Mouse (Mus musculus): ENCODE data around the gene Ndc1. TPM values are rescaled to one million over a fixed set of nuclear protein-coding genes. Genes with fewer than 3 reads are reported as not detected.

Gene Ndc1
- polyA plus RNA-seq, 1 experiment from 2014 or later: 34.0 TPM

DNA sequence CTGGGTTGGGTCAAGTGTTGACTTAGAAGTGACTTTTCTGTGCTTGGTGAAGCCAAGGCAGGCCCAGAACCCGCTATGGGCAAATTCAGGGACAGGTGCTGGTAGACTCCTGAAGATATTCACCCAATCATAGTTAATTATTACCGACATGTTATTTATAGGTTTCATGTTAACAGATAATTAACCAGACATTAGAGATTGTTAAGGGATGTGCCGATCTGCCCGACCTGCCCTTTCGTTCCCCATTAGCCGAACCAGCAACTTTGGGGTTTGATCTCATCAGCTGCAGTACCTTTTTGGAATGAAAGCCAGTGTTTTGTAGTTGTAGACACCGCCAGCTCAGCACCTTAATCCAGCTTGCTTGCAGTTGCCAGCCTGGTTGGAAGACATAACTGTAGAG lies 68.9 kb downstream of the Ndc1 start:
- Histone ChIP-seq H3K9ac (ENCODE audit: low read depth, low read length) (peak overlapping the region; percentile 67), H3K27ac (replicated peaks; ENCODE audit: low read depth, low read length) (no peak overlapping the region), H3K27me3 (replicated peaks; ENCODE audit: control insufficient read depth, insufficient read depth, low read length) (peaks cover 66% of the 10 kb centered on the region), H3K36me3 (ENCODE audit: control insufficient read depth, insufficient read depth, low read length) (no peaks in the 10 kb centered on the region), H3K4me2 (ENCODE audit: low read depth, low read length) (peak overlapping the region; percentile 97), H3K4me3 (ENCODE audit: low read depth, low read length) (peak overlapping the region; percentile 68), H3K4me1 (ENCODE audit: control insufficient read depth, insufficient read depth, low read length) (peaks cover 12% of the 10 kb centered on the region), H3K9me3 (ENCODE audit: control insufficient read depth, low read length) (no peaks in the 10 kb centered on the region)
- ATAC-seq (ENCODE audit: low read depth) (no peak), DNase-seq (ENCODE audit: low spot score) (no peak)
- 79% methylated on average over 7 of the region's 7 CpGs for WGBS

DNA sequence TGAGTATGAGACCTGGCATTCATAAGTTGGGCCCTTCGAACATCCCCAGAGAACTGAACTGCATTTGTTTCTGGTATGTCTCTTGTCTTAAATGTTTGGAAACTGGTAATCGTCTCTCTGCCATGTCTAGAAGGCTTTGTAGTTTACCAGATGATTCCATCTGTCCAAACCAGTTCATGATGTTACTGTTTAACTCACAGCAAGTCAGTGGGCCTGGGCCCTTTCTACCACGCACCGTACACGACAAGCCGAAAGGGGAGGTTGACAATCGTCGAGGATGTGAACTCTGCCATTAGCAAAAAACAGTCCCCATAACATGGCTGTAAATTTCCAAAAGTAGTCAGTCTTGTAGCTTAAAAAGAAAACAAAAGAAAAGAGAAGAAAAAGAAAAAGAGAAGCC lies 71.2 kb downstream of the Ndc1 start:
- DNase-seq (ENCODE audit: low spot score) (no peak), ATAC-seq (ENCODE audit: low read depth) (no peak)
- 74% methylated on average over 8 of the region's 8 CpGs for WGBS
- peaks cover 27% of the 10 kb centered on the region for H3K4me1 ChIP-seq (ENCODE audit: control insufficient read depth, insufficient read depth, low read length)
- peak overlapping the region; percentile 50; the same call in 1 of the 2 replicates for H3K9ac ChIP-seq (ENCODE audit: low read depth, low read length)
- no peak overlapping the region; the same call in 1 of the 2 replicates for H3K27ac ChIP-seq (replicated peaks; ENCODE audit: low read depth, low read length)
- H3K27me3 ChIP-seq (replicated peaks; ENCODE audit: control insufficient read depth, insufficient read depth, low read length): peaks cover 55% of the 10 kb centered on the region
- no peaks in the 10 kb centered on the region for H3K9me3 ChIP-seq (ENCODE audit: control insufficient read depth, low read length)
- H3K4me3 ChIP-seq (ENCODE audit: low read depth, low read length): peak overlapping the region; percentile 68; the same call in 1 of the 2 replicates
- no peaks in the 10 kb centered on the region for H3K36me3 ChIP-seq (ENCODE audit: control insufficient read depth, insufficient read depth, low read length)
- H3K4me2 ChIP-seq (ENCODE audit: low read depth, low read length): peak overlapping the region; percentile 97

GRCm38 (mm10) chr4:107440306-107440705 lies 72.7 kb downstream of the Ndc1 start:
- peak overlapping the region; percentile 18 for H3K4me3 ChIP-seq (ENCODE audit: low read depth, low read length)
- H3K9ac ChIP-seq (ENCODE audit: low read depth, low read length): peak overlapping the region; percentile 47
- peaks cover 40% of the 10 kb centered on the region for H3K27me3 ChIP-seq (replicated peaks; ENCODE audit: control insufficient read depth, insufficient read depth, low read length)
- WGBS: 23% methylated on average over 13 of the region's 13 CpGs
- ATAC-seq (ENCODE audit: low read depth) (no peak), DNase-seq (ENCODE audit: low spot score) (no peak)
- peaks cover 5% of the 10 kb centered on the region; the same call in 1 of the 2 replicates for H3K9me3 ChIP-seq (ENCODE audit: control insufficient read depth, low read length)
- H3K4me1 ChIP-seq (ENCODE audit: control insufficient read depth, insufficient read depth, low read length): peaks cover 27% of the 10 kb centered on the region
- H3K36me3 ChIP-seq (ENCODE audit: control insufficient read depth, insufficient read depth, low read length): no peaks in the 10 kb centered on the region
- H3K27ac ChIP-seq (replicated peaks; ENCODE audit: low read depth, low read length): no peak overlapping the region; the same call in 1 of the 2 replicates
- H3K4me2 ChIP-seq (ENCODE audit: low read depth, low read length): peak overlapping the region; percentile 50

GRCm38 (mm10) chr4:107442288-107442687 lies 74.7 kb downstream of the Ndc1 start:
- H3K9ac ChIP-seq (ENCODE audit: low read depth, low read length): no peak overlapping the region
- peaks cover 24% of the 10 kb centered on the region for H3K4me1 ChIP-seq (ENCODE audit: control insufficient read depth, insufficient read depth, low read length)
- H3K4me3 ChIP-seq (ENCODE audit: low read depth, low read length): peak overlapping the region; percentile 5; the same call in 1 of the 2 replicates
- ATAC-seq (ENCODE audit: low read depth): no peak
- WGBS: 36% methylated on average over 11 of the region's 11 CpGs
- no peaks in the 10 kb centered on the region for H3K36me3 ChIP-seq (ENCODE audit: control insufficient read depth, insufficient read depth, low read length)
- H3K9me3 ChIP-seq (ENCODE audit: control insufficient read depth, low read length): peaks cover 5% of the 10 kb centered on the region; the same call in 1 of the 2 replicates
- peak overlapping the region; percentile 38 for H3K4me2 ChIP-seq (ENCODE audit: low read depth, low read length)
- no peak for DNase-seq (ENCODE audit: low spot score)
- H3K27ac ChIP-seq (replicated peaks; ENCODE audit: low read depth, low read length): no peak overlapping the region; the same call in 1 of the 2 replicates
- H3K27me3 ChIP-seq (replicated peaks; ENCODE audit: control insufficient read depth, insufficient read depth, low read length): peaks cover 29% of the 10 kb centered on the region

DNA sequence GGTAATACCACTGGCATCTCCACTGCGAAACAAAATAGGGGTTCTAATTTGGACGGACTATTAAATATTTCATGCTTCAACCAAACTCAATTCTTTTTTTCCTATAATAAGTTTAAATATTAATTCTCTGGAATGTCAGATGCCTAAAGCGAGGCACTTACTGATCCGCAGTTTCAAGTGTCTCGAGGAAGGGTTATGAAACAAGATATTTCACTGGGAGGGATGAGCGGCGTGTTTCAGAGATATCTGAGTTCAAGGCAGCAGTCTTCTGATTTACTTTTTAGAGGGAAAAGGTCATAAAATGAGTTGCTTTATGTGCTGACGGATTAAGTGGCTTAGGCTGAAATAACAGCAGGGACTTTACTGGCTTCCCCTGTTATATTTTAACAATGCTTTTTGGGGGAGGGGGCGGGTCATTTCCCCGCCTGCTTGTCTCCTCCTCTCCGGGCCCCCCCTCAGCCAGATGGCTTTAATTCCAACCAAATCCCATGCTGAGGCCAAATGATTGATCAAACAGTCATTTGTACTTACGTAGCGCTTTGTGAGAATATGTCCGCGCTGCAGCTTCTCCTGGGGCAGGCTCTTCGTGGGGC lies 75.4 kb downstream of the Ndc1 start:
- ATAC-seq (ENCODE audit: low read depth): no peak
- DNase-seq (ENCODE audit: low spot score): peak; percentile 74
- H3K9me3 ChIP-seq (ENCODE audit: control insufficient read depth, low read length): peaks cover 5% of the 10 kb centered on the region; the same call in 1 of the 2 replicates
- H3K4me1 ChIP-seq (ENCODE audit: control insufficient read depth, insufficient read depth, low read length): peaks cover 24% of the 10 kb centered on the region
- WGBS: 23% methylated on average over 16 of the region's 16 CpGs
- H3K36me3 ChIP-seq (ENCODE audit: control insufficient read depth, insufficient read depth, low read length): no peaks in the 10 kb centered on the region
- H3K27me3 ChIP-seq (replicated peaks; ENCODE audit: control insufficient read depth, insufficient read depth, low read length): peaks cover 22% of the 10 kb centered on the region
- peak overlapping the region; percentile 25; the same call in 1 of the 2 replicates for H3K27ac ChIP-seq (replicated peaks; ENCODE audit: low read depth, low read length)
- peak overlapping the region; percentile 39; the same call in 1 of the 2 replicates for H3K9ac ChIP-seq (ENCODE audit: low read depth, low read length)
- peak overlapping the region; percentile 5 for H3K4me3 ChIP-seq (ENCODE audit: low read depth, low read length)
- H3K4me2 ChIP-seq (ENCODE audit: low read depth, low read length): peak overlapping the region; percentile 38

- no peak for ATAC-seq (ENCODE audit: low read depth)
Observed at GRCm38 (mm10) chr4:107443621-107444020, 76.0 kb downstream of the Ndc1 start.

GRCm38 (mm10) chr4:107448481-107448880 lies 80.9 kb downstream of the Ndc1 start:
- Histone ChIP-seq H3K9ac (ENCODE audit: low read depth, low read length) (no peak overlapping the region), H3K36me3 (ENCODE audit: control insufficient read depth, insufficient read depth, low read length) (no peaks in the 10 kb centered on the region), H3K9me3 (ENCODE audit: control insufficient read depth, low read length) (peaks cover 5% of the 10 kb centered on the region; the same call in 1 of the 2 replicates), H3K27me3 (replicated peaks; ENCODE audit: control insufficient read depth, insufficient read depth, low read length) (peaks cover 6% of the 10 kb centered on the region), H3K4me3 (ENCODE audit: low read depth, low read length) (no peak overlapping the region), H3K27ac (replicated peaks; ENCODE audit: low read depth, low read length) (no peak overlapping the region), H3K4me2 (ENCODE audit: low read depth, low read length) (no peak overlapping the region), H3K4me1 (ENCODE audit: control insufficient read depth, insufficient read depth, low read length) (peaks cover 2% of the 10 kb centered on the region)
- ATAC-seq (ENCODE audit: low read depth) (no peak), DNase-seq (ENCODE audit: low spot score) (no peak)
- 89% methylated on average over 6 of the region's 6 CpGs for WGBS

More at GRCm38 (mm10) chr4:107443621-107444020, 76.0 kb downstream of the Ndc1 start:
- H3K4me1 ChIP-seq (ENCODE audit: control insufficient read depth, insufficient read depth, low read length): peaks cover 24% of the 10 kb centered on the region
- H3K4me2 ChIP-seq (ENCODE audit: low read depth, low read length): peak overlapping the region; percentile 38
- peak overlapping the region; percentile 25; the same call in 1 of the 2 replicates for H3K27ac ChIP-seq (replicated peaks; ENCODE audit: low read depth, low read length)
- WGBS: 43% methylated on average over 11 of the region's 11 CpGs
- H3K36me3 ChIP-seq (ENCODE audit: control insufficient read depth, insufficient read depth, low read length): no peaks in the 10 kb centered on the region
- H3K27me3 ChIP-seq (replicated peaks; ENCODE audit: control insufficient read depth, insufficient read depth, low read length): peaks cover 16% of the 10 kb centered on the region
- peak overlapping the region; percentile 5 for H3K4me3 ChIP-seq (ENCODE audit: low read depth, low read length)
- peaks cover 5% of the 10 kb centered on the region; the same call in 1 of the 2 replicates for H3K9me3 ChIP-seq (ENCODE audit: control insufficient read depth, low read length)
- H3K9ac ChIP-seq (ENCODE audit: low read depth, low read length): peak overlapping the region; percentile 39; the same call in 1 of the 2 replicates
- DNase-seq (ENCODE audit: low spot score): no peak

- H3K9me3 ChIP-seq (ENCODE audit: control insufficient read depth, low read length): peaks cover 5% of the 10 kb centered on the region; the same call in 1 of the 2 replicates
- H3K27ac ChIP-seq (replicated peaks; ENCODE audit: low read depth, low read length): no peak overlapping the region
- no peak overlapping the region for H3K9ac ChIP-seq (ENCODE audit: low read depth, low read length)
- H3K4me1 ChIP-seq (ENCODE audit: control insufficient read depth, insufficient read depth, low read length): no peaks in the 10 kb centered on the region
- no peak overlapping the region for H3K4me2 ChIP-seq (ENCODE audit: low read depth, low read length)
- no peak overlapping the region for H3K4me3 ChIP-seq (ENCODE audit: low read depth, low read length)
- no peak for ATAC-seq (ENCODE audit: low read depth)
- H3K27me3 ChIP-seq (replicated peaks; ENCODE audit: control insufficient read depth, insufficient read depth, low read length): peaks cover 6% of the 10 kb centered on the region
- no peaks in the 10 kb centered on the region for H3K36me3 ChIP-seq (ENCODE audit: control insufficient read depth, insufficient read depth, low read length)
- WGBS: 85% methylated on average over 13 of the region's 13 CpGs
- no peak for DNase-seq (ENCODE audit: low spot score)
Observed at GRCm38 (mm10) chr4:107449519-107449918, 81.9 kb downstream of the Ndc1 start.
